Comparison of ENCODE assay signal across 10 mouse cellular contexts in genomic region chr7:43928521-43928920, GRCm38 (mm10). TPM values are rescaled to one million over a fixed set of nuclear protein-coding genes. Genes with fewer than 3 reads are reported as not detected.
A peak's percentile ranks its signal among the peaks of the same experiment; 100 is the strongest.
DNase-seq lines count a peak whose midpoint lies in the region; ATAC-seq lines count a peak whose summit lies in the region.
"Had no signal": no experiment of that assay in that cellular context is flagged by ENCODE, and none has a peak within 500 bp of the region (broad histone marks: within the 10 kb centered on the region; RNA-seq: fewer than 3 reads in every experiment).

No protein-coding gene starts in this region.

- H3K27ac ChIP-seq in lung, embryonic 15.5 days, result no peak overlapping the region
- no peak overlapping the region for H3K27ac ChIP-seq in embryonic facial prominence, embryonic 11.5 days (replicated peaks; ENCODE audit: low read depth, low read length)
- H3K27ac ChIP-seq: heart, embryonic 13.5 days; neural tube, embryonic 13.5 days had no signal

- DNase-seq in adrenal gland, postnatal 14 days, result peak; percentile 41
- no peak for DNase-seq in adrenal gland, adult 8-10 months
- DNase-seq in lung, postnatal 4 days, result no peak
- peak; percentile 21 for DNase-seq in embryonic facial prominence, embryonic 11.5 days (ENCODE audit: low spot score)
- DNase-seq in mesoderm, embryonic 11.5 days (ENCODE audit: low read depth, low spot score), result peak; percentile 29
- DNase-seq in ovary, postnatal 14 days (ENCODE audit: low spot score), result no peak
- DNase-seq in right cerebral cortex, postnatal 10 days (ENCODE audit: low spot score in 2 of 2), result no peak

- H3K4me3 ChIP-seq in lung, embryonic 15.5 days, result no peak overlapping the region
- no peak overlapping the region for H3K4me3 ChIP-seq in embryonic facial prominence, embryonic 11.5 days (ENCODE audit: low read depth, low read length)
- H3K4me3 ChIP-seq: heart, embryonic 13.5 days; neural tube, embryonic 13.5 days had no signal

- H3K27me3 ChIP-seq in lung, embryonic 15.5 days, result no peaks in the 10 kb centered on the region
- no peaks in the 10 kb centered on the region for H3K27me3 ChIP-seq in embryonic facial prominence, embryonic 11.5 days (ENCODE audit: control insufficient read depth, insufficient read depth, low read length)
- H3K27me3 ChIP-seq: heart, embryonic 13.5 days; neural tube, embryonic 13.5 days had no signal

- H3K36me3 ChIP-seq in lung, embryonic 15.5 days, result no peaks in the 10 kb centered on the region
- no peaks in the 10 kb centered on the region for H3K36me3 ChIP-seq in embryonic facial prominence, embryonic 11.5 days (replicated peaks; ENCODE audit: control insufficient read depth, insufficient read depth, low read depth, low read length)
- H3K36me3 ChIP-seq: heart, embryonic 13.5 days; neural tube, embryonic 13.5 days had no signal

- no peak overlapping the region for H3K4me2 ChIP-seq in lung, embryonic 15.5 days
- no peak overlapping the region for H3K4me2 ChIP-seq in embryonic facial prominence, embryonic 11.5 days (ENCODE audit: low read depth, low read length)
- H3K4me2 ChIP-seq: heart, embryonic 13.5 days; neural tube, embryonic 13.5 days had no signal

- H3K9me3 ChIP-seq in lung, embryonic 15.5 days, result no peaks in the 10 kb centered on the region
- H3K9me3 ChIP-seq in embryonic facial prominence, embryonic 11.5 days (replicated peaks; ENCODE audit: control insufficient read depth, low read length), result no peaks in the 10 kb centered on the region
- H3K9me3 ChIP-seq: heart, embryonic 13.5 days; neural tube, embryonic 13.5 days had no signal

- H3K4me1 ChIP-seq in lung, embryonic 15.5 days, result no peaks in the 10 kb centered on the region
- H3K4me1 ChIP-seq in embryonic facial prominence, embryonic 11.5 days (ENCODE audit: control insufficient read depth, insufficient read depth, low read length), result no peaks in the 10 kb centered on the region
- H3K4me1 ChIP-seq: heart, embryonic 13.5 days; neural tube, embryonic 13.5 days had no signal

- 45% methylated on average over 4 of the region's 4 CpGs for WGBS in lung, embryonic 15.5 days
- WGBS in embryonic facial prominence, embryonic 11.5 days, result 38% methylated on average over 4 of the region's 4 CpGs

- peak; percentile 37; the same call in 1 of the 2 replicates for ATAC-seq in lung, embryonic 15.5 days (ENCODE audit: borderline replicate concordance, extremely low read depth, low FRiP score, low TSS enrichment)
- 0 out of 2 replicates have a peak, but pooled peaks have one; percentile 29 for ATAC-seq in embryonic facial prominence, embryonic 11.5 days (replicated peaks; ENCODE audit: insufficient number of reproducible peaks, low FRiP score, low TSS enrichment, low read depth)

- no peak overlapping the region for H3K9ac ChIP-seq in lung, embryonic 15.5 days
- H3K9ac ChIP-seq in embryonic facial prominence, embryonic 11.5 days (replicated peaks; ENCODE audit: low read length), result no peak overlapping the region
- H3K9ac ChIP-seq: heart, embryonic 13.5 days; neural tube, embryonic 13.5 days had no signal

RNA-seq across cellular contexts. Expression of gene Klk15, which starts 5.0 kb away (rescaled TPM):
- not detected in 2 replicates for total RNA-seq in adrenal gland, postnatal 14 days (2021)
- total RNA-seq in adrenal gland, adult 8-10 months (2022), result not detected
- polyA plus RNA-seq in lung, embryonic 15.5 days (2015; fragmentation: Nextera tagmentation; extraction: Ambion mirVana), result not detected in 2 replicates
- not detected in 2 replicates for polyA plus RNA-seq in embryonic facial prominence, embryonic 11.5 days (2014; fragmentation: Nextera tagmentation; extraction: Ambion mirVana)
- polyA plus RNA-seq: heart, embryonic 13.5 days; neural tube, embryonic 13.5 days had no signal

RNA-seq across cellular contexts. Expression of gene Klk1b8, which starts 21.9 kb away (rescaled TPM):
- not detected in 2 replicates for total RNA-seq in adrenal gland, postnatal 14 days (2021)
- total RNA-seq in adrenal gland, adult 8-10 months (2022), result not detected
- not detected in 2 replicates for polyA plus RNA-seq in lung, embryonic 15.5 days (2015; fragmentation: Nextera tagmentation; extraction: Ambion mirVana)
- not detected in 2 replicates for polyA plus RNA-seq in embryonic facial prominence, embryonic 11.5 days (2014; fragmentation: Nextera tagmentation; extraction: Ambion mirVana)
- polyA plus RNA-seq: heart, embryonic 13.5 days; neural tube, embryonic 13.5 days had no signal

RNA-seq across cellular contexts. Expression of gene Klk1b1, which starts 38.0 kb away (rescaled TPM):
- total RNA-seq in adrenal gland, postnatal 14 days (2021), result not detected in 2 replicates
- not detected for total RNA-seq in adrenal gland, adult 8-10 months (2022)
- polyA plus RNA-seq in lung, embryonic 15.5 days (2015; fragmentation: Nextera tagmentation; extraction: Ambion mirVana), result not detected in 2 replicates
- not detected in 2 replicates for polyA plus RNA-seq in embryonic facial prominence, embryonic 11.5 days (2014; fragmentation: Nextera tagmentation; extraction: Ambion mirVana)
- polyA plus RNA-seq: heart, embryonic 13.5 days; neural tube, embryonic 13.5 days had no signal

RNA-seq across cellular contexts. Expression of gene Klk1b9, which starts 47.3 kb away (rescaled TPM):
- total RNA-seq in adrenal gland, postnatal 14 days (2021), result not detected in 2 replicates
- under 1 TPM in 1 of 4 experiments, not detected in 3; 0.35 TPM for total RNA-seq in adrenal gland, adult 8-10 months (2022)
- polyA plus RNA-seq in lung, embryonic 15.5 days (2015; fragmentation: Nextera tagmentation; extraction: Ambion mirVana), result not detected in 2 replicates
- polyA plus RNA-seq in embryonic facial prominence, embryonic 11.5 days (2014; fragmentation: Nextera tagmentation; extraction: Ambion mirVana), result not detected in 2 replicates
- polyA plus RNA-seq: heart, embryonic 13.5 days; neural tube, embryonic 13.5 days had no signal

RNA-seq across cellular contexts. Expression of gene Klk4, which starts 47.6 kb away (rescaled TPM):
- not detected in 2 replicates for total RNA-seq in adrenal gland, postnatal 14 days (2021)
- total RNA-seq in adrenal gland, adult 8-10 months (2022), result not detected
- polyA plus RNA-seq in lung, embryonic 15.5 days (2015; fragmentation: Nextera tagmentation; extraction: Ambion mirVana), result not detected in 2 replicates
- 0.28 TPM in 1 of 2 replicates, not detected in the other for polyA plus RNA-seq in embryonic facial prominence, embryonic 11.5 days (2014; fragmentation: Nextera tagmentation; extraction: Ambion mirVana)
- polyA plus RNA-seq: heart, embryonic 13.5 days had no signal

Comparison
In these comparisons a context has a peak if more than half of its experiments do, and no peak if none do; other contexts are left out.
1. DNase-seq: peak in adrenal gland, postnatal 14 days (single experiment), embryonic facial prominence, embryonic 11.5 days (single experiment) and mesoderm, embryonic 11.5 days (single experiment); none in adrenal gland, adult 8-10 months (single experiment), lung, postnatal 4 days (0 of 2), ovary, postnatal 14 days (single experiment) and right cerebral cortex, postnatal 10 days (0 of 2).